Mouse (Mus musculus): ENCODE results near the gene Vcam1. TPM values are rescaled to one million over a fixed set of nuclear protein-coding genes. Genes with fewer than 3 reads are reported as not detected.

Vcam1 gene
- polyA plus RNA-seq, 1 experiment from 2014 or later, result 67.4 TPM

DNA sequence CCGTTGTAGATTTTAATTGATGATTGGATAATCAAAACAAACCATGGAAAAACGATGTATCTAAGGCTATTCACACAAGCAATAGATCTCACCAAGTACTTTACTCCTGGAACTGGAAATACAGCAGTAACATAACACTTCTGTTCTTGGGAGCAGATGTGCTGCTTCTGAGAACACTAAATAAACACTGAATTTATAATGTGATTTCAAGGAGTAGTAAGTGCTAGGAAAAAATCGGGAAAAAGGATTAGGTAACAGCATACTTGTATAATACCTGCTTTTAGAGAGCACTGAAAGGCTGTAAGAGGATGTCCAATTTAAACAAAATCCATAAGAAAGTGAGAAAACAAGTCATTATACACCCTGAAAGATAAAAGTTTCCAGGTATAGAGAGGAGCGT, 43.5 kb downstream of the Vcam1 start:
- no peaks in the 10 kb centered on the region for H3K27me3 ChIP-seq (replicated peaks; ENCODE audit: control insufficient read depth, insufficient read depth, low read length)
- no peak for DNase-seq (ENCODE audit: low spot score)
- WGBS, result 78% methylated on average over 4 of the region's 4 CpGs

DNA sequence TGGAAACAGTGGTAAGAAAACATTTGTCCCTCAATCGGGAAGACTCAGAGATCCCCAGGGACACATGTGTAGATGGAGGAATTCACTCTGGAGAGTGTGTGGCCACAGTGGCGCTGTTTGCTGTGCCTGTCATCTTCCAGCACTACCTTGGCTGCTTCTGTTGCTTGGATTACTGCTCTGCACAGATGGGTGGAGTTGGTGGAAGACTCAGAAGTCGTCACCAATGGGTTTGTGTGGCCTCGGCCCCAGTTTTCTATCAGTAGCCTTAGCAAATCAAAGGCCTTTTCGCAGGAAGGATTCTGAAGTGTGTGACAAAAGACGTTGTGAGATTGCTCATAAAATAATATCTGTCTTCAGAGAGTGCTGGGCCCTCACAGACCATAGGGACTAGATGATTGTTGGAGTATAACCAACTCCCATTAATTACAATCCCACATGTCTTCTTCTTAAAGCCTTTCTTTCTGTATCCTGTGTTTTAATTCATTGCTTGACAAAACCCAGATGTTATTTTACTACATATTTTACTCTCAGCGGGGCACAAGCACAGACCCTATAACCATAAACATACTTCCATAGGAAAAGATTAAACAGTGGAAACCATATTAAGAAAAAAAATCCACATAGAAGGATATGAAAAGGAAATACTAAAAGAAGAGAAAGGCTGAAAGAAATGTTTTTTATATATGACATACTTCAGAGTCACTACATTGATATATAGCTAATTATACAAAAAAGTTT, 48.4 kb downstream of the Vcam1 start:
- no peak for DNase-seq (ENCODE audit: low spot score)
- Histone ChIP-seq H3K9ac (ENCODE audit: low read depth, low read length) (no peak overlapping the region), H3K4me1 (replicated peaks; ENCODE audit: control insufficient read depth, insufficient read depth, low read length) (no peaks in the 10 kb centered on the region), H3K27me3 (replicated peaks; ENCODE audit: control insufficient read depth, insufficient read depth, low read length) (no peaks in the 10 kb centered on the region), H3K4me2 (no peak overlapping the region), H3K27ac (ENCODE audit: low read depth, low read length) (no peak overlapping the region), H3K9me3 (ENCODE audit: control insufficient read depth, low read length) (no peaks in the 10 kb centered on the region), H3K36me3 (ENCODE audit: control insufficient read depth, insufficient read depth, low read length) (no peaks in the 10 kb centered on the region), H3K4me3 (ENCODE audit: low read depth, low read length) (no peak overlapping the region)
- no peak for ATAC-seq (replicated peaks; ENCODE audit: low FRiP score)
- 62% methylated on average over 7 of the region's 7 CpGs for WGBS

More for the DNA sequence above, 43.5 kb downstream of the Vcam1 start:
- no peak overlapping the region for H3K4me3 ChIP-seq (ENCODE audit: low read depth, low read length)
- no peaks in the 10 kb centered on the region for H3K9me3 ChIP-seq (ENCODE audit: control insufficient read depth, low read length)
- no peak overlapping the region for H3K9ac ChIP-seq (ENCODE audit: low read depth, low read length)
- no peak for ATAC-seq (replicated peaks; ENCODE audit: low FRiP score)
- H3K4me2 ChIP-seq, result no peak overlapping the region
- no peaks in the 10 kb centered on the region for H3K4me1 ChIP-seq (replicated peaks; ENCODE audit: control insufficient read depth, insufficient read depth, low read length)
- no peaks in the 10 kb centered on the region for H3K36me3 ChIP-seq (ENCODE audit: control insufficient read depth, insufficient read depth, low read length)
- no peak overlapping the region for H3K27ac ChIP-seq (ENCODE audit: low read depth, low read length)

DNA sequence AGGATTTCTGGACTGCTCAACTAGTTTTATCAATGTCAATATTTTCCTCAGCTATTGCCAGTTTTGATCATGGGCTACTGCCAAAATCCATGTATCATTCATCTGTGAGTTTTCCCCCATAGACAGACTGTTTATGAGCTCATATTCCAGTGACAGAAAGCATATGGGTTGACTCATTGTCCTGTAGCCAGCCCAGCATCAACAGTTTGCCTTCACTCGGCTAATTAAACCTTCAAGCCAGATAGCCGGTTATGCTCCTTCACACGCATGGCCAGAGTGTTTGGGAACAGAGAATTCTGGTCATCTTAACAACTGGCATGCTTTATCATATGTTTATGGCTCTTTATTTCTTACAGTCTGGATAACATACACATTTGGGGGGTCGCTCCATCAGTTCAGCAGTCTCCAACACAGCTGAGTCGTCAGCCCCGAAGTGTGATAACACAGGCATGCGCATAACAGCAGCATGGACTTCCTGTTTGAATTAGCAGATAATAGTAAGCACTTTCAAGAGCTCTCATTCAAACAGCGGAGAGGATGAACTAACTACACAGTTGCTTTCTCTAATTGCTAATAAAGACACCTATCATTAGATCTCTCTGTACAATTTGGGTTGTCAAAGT, 49.2 kb downstream of the Vcam1 start:
- Histone ChIP-seq H3K4me1 (replicated peaks; ENCODE audit: control insufficient read depth, insufficient read depth, low read length) (no peaks in the 10 kb centered on the region), H3K27me3 (replicated peaks; ENCODE audit: control insufficient read depth, insufficient read depth, low read length) (no peaks in the 10 kb centered on the region), H3K9ac (ENCODE audit: low read depth, low read length) (no peak overlapping the region), H3K36me3 (ENCODE audit: control insufficient read depth, insufficient read depth, low read length) (no peaks in the 10 kb centered on the region), H3K4me3 (ENCODE audit: low read depth, low read length) (no peak overlapping the region), H3K4me2 (no peak overlapping the region), H3K27ac (ENCODE audit: low read depth, low read length) (no peak overlapping the region), H3K9me3 (ENCODE audit: control insufficient read depth, low read length) (no peaks in the 10 kb centered on the region)
- peak; percentile 51 for ATAC-seq (replicated peaks; ENCODE audit: low FRiP score)
- no peak for DNase-seq (ENCODE audit: low spot score)
- WGBS, result 43% methylated on average over 8 of the region's 8 CpGs

DNA sequence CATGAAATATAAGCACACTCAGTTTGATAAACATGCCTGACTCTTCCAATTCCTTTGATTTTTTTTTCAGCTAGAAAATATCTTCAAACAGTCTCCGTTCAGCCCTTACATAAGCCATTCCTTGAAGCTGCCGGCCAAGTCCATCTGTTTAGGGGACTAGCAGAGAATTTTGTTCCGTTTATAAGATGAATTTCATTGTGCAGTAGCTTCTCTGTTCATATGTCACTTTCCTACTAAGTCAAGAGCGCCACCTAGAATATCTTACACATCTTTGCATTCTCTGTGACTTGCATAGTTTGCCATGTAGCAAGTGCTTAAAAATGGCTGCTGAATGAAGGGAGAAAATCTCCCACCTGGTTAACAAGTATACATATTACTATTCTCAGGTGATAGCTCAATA, 51.0 kb downstream of the Vcam1 start:
- Histone ChIP-seq H3K27me3 (replicated peaks; ENCODE audit: control insufficient read depth, insufficient read depth, low read length) (no peaks in the 10 kb centered on the region), H3K4me1 (replicated peaks; ENCODE audit: control insufficient read depth, insufficient read depth, low read length) (no peaks in the 10 kb centered on the region), H3K9ac (ENCODE audit: low read depth, low read length) (no peak overlapping the region), H3K4me3 (ENCODE audit: low read depth, low read length) (no peak overlapping the region), H3K9me3 (ENCODE audit: control insufficient read depth, low read length) (no peaks in the 10 kb centered on the region), H3K36me3 (ENCODE audit: control insufficient read depth, insufficient read depth, low read length) (no peaks in the 10 kb centered on the region), H3K4me2 (no peak overlapping the region), H3K27ac (ENCODE audit: low read depth, low read length) (no peak overlapping the region)
- no peak for ATAC-seq (replicated peaks; ENCODE audit: low FRiP score)
- no peak for DNase-seq (ENCODE audit: low spot score)
- 77% methylated on average over 4 of the region's 4 CpGs for WGBS

DNA sequence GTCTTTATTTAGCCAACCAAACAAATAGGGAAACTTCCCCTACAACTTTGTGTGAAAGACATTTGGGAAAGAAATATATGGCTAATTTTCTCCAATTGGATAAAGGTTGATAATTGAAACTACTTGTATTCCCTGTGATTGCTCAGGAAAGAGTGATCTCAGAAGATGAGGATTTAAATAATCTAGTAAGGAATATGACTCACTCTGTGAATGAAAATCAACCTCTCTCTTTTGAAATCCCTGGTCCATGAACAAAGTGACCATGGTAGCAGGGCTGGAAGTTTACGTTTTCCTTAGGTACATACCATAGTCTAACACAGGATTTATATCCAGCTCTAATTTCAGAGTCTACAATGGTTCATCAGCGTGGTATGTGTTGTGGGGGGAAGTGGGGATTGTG, 52.7 kb downstream of the Vcam1 start:
- no peaks in the 10 kb centered on the region for H3K4me1 ChIP-seq (replicated peaks; ENCODE audit: control insufficient read depth, insufficient read depth, low read length)
- no peak overlapping the region for H3K27ac ChIP-seq (ENCODE audit: low read depth, low read length)
- WGBS, result 76% methylated on average over 2 of the region's 2 CpGs
- no peaks in the 10 kb centered on the region for H3K9me3 ChIP-seq (ENCODE audit: control insufficient read depth, low read length)
- no peak overlapping the region for H3K4me2 ChIP-seq
- H3K36me3 ChIP-seq (ENCODE audit: control insufficient read depth, insufficient read depth, low read length), result no peaks in the 10 kb centered on the region
- no peaks in the 10 kb centered on the region for H3K27me3 ChIP-seq (replicated peaks; ENCODE audit: control insufficient read depth, insufficient read depth, low read length)
- no peak for DNase-seq (ENCODE audit: low spot score)
- ATAC-seq (replicated peaks; ENCODE audit: low FRiP score), result no peak
- no peak overlapping the region for H3K4me3 ChIP-seq (ENCODE audit: low read depth, low read length)
- H3K9ac ChIP-seq (ENCODE audit: low read depth, low read length), result no peak overlapping the region

DNA sequence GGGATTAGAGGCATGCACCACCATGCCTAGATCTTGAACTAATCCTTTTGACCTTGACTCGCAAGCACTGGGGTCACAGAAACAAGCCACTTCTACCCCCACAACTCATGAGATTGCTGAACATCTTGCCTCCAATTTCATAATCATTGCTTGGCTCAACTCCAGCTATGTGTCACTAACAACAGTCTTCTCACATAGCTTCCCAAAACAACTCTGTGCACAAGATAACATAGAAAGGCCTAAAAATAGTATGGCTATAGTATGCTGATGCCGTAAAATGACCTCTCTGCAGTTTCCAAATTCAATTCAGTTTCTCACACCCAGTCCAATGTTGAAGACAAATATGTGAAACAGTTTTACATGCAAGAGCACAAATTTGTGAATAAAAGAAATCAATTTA, 56.9 kb downstream of the Vcam1 start:
- Histone ChIP-seq H3K27ac (ENCODE audit: low read depth, low read length) (no peak overlapping the region), H3K9ac (ENCODE audit: low read depth, low read length) (no peak overlapping the region), H3K9me3 (ENCODE audit: control insufficient read depth, low read length) (no peaks in the 10 kb centered on the region), H3K36me3 (ENCODE audit: control insufficient read depth, insufficient read depth, low read length) (no peaks in the 10 kb centered on the region), H3K27me3 (replicated peaks; ENCODE audit: control insufficient read depth, insufficient read depth, low read length) (no peaks in the 10 kb centered on the region), H3K4me2 (no peak overlapping the region), H3K4me1 (replicated peaks; ENCODE audit: control insufficient read depth, insufficient read depth, low read length) (no peaks in the 10 kb centered on the region), H3K4me3 (ENCODE audit: low read depth, low read length) (no peak overlapping the region)
- no peak for ATAC-seq (replicated peaks; ENCODE audit: low FRiP score)
- DNase-seq (ENCODE audit: low spot score), result no peak
- WGBS, result 75% methylated on average over 2 of the region's 2 CpGs

DNA sequence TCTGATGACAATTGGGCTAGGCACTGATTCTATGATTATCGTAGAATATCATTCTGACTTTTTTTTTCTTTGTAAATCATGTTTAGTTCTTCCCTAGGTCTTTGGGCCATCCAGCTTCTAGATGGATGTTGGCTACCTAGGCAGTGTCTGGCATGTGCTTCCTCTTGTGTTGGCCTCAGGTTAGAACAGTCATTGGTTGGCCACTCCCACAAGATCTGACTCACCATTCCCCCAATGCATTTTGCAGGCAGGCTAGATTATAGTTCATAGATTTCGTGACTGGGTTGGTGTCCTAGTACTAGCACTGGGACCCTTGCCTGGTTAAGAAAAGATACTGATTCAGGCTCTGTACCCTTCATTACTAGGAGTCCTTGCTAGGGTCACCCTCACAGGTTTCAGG, 67.3 kb downstream of the Vcam1 start:
- Histone ChIP-seq H3K27ac (ENCODE audit: low read depth, low read length) (no peak overlapping the region), H3K4me3 (ENCODE audit: low read depth, low read length) (no peak overlapping the region), H3K27me3 (replicated peaks; ENCODE audit: control insufficient read depth, insufficient read depth, low read length) (no peaks in the 10 kb centered on the region), H3K4me1 (replicated peaks; ENCODE audit: control insufficient read depth, insufficient read depth, low read length) (no peaks in the 10 kb centered on the region), H3K9ac (ENCODE audit: low read depth, low read length) (no peak overlapping the region), H3K4me2 (no peak overlapping the region), H3K9me3 (ENCODE audit: control insufficient read depth, low read length) (no peaks in the 10 kb centered on the region), H3K36me3 (ENCODE audit: control insufficient read depth, insufficient read depth, low read length) (no peaks in the 10 kb centered on the region)
- ATAC-seq (replicated peaks; ENCODE audit: low FRiP score) (no peak), DNase-seq (ENCODE audit: low spot score) (no peak)
- WGBS, result 81% methylated on average over 2 of the region's 2 CpGs

DNA sequence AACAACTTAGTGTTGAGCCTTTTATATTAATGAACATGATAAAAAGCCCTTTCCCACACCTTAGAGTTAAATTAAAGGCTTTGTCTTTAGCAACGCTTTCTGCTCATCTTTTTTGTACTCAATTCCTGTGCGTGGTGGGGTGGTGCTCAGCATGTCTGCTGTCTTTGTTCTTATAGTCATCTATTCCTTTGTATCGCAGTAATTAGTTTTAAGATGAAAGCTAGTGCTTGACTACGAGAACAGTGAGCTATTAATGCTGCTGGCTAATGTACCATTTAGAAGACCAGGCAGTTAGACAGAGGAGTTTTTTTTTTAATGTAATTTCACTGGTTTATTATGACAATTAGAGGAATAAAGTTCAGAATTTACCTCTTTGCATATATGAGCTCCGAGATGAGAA, 69.2 kb downstream of the Vcam1 start:
- Histone ChIP-seq H3K27me3 (replicated peaks; ENCODE audit: control insufficient read depth, insufficient read depth, low read length) (no peaks in the 10 kb centered on the region), H3K4me3 (ENCODE audit: low read depth, low read length) (no peak overlapping the region), H3K9ac (ENCODE audit: low read depth, low read length) (no peak overlapping the region), H3K9me3 (ENCODE audit: control insufficient read depth, low read length) (no peaks in the 10 kb centered on the region), H3K4me1 (replicated peaks; ENCODE audit: control insufficient read depth, insufficient read depth, low read length) (no peaks in the 10 kb centered on the region), H3K4me2 (no peak overlapping the region), H3K36me3 (ENCODE audit: control insufficient read depth, insufficient read depth, low read length) (no peaks in the 10 kb centered on the region), H3K27ac (ENCODE audit: low read depth, low read length) (no peak overlapping the region)
- DNase-seq (ENCODE audit: low spot score) (no peak), ATAC-seq (replicated peaks; ENCODE audit: low FRiP score) (no peak)
- WGBS, result 81% methylated on average over 5 of the region's 5 CpGs

Measured in liver, embryonic 11.5 days (tissue).